Mouse (Mus musculus): ENCODE results near the gene Nrxn1. TPM values are rescaled to one million over a fixed set of nuclear protein-coding genes. Genes with fewer than 3 reads are reported as not detected.

Nrxn1 gene
- polyA plus RNA-seq, 1 experiment from 2014 or later: 2.1 TPM

DNA sequence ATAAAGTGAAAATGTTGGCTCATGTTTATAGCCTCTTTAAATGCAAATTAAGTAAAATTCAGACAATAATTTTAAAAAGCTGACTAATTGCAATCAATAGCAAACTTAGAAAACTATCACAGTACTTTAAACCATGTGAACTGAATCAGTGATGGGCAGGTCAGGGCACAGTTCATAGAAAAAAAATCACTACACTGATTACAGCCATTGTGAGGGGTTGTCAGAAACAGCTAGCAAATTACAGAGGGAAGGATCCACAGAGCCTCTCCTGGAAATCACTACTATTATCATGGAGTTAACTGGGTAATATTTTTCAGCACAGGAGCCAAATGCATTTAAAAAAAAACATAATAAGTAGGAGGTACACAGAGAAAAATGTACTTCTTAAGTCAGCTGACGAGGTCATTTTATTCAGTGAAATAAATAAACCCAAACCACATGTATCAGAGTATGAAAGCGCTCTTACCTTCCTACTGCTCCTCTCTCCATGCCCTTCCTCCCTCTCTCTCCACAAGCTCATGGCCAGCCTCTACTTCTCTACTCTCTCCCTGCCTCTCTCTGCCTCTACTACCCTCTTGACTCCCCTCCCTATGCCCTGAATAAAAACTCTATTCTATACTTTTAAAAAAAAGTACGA lies 304.3 kb downstream of the Nrxn1 start:
- Histone ChIP-seq H3K4me2 (no peak overlapping the region), H3K27me3 (ENCODE audit: insufficient read depth, low read length) (no peaks in the 10 kb centered on the region)

DNA sequence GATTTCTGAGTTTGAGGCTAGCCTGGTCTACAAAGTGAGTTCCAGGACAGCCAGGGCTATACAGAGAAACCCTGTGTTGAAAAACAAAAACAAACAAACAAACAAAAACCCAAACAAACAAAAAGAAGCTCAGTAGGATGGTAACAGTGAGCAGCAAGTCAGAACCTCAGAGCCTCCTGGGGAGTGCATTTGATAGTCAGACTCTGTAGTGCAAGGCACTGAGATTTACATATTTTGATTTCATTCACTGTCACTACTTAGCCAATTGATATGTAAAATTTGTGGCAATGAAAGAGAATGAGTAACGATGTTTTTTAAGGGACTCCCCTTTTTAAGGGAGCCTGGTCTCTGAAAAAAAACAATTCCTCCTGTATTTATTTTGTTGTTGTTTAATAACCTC lies 304.8 kb downstream of the Nrxn1 start:
- DNase-seq: no peak
- Histone ChIP-seq H3K9ac (no peak overlapping the region), H3K4me2 (no peak overlapping the region), H3K9me3 (ENCODE audit: low read depth, low read length) (no peaks in the 10 kb centered on the region), H3K27me3 (ENCODE audit: insufficient read depth, low read length) (no peaks in the 10 kb centered on the region), H3K4me1 (ENCODE audit: insufficient read depth) (no peaks in the 10 kb centered on the region), H3K36me3 (ENCODE audit: insufficient read depth) (no peaks in the 10 kb centered on the region), H3K4me3 (ENCODE audit: low read depth, low read length) (no peak overlapping the region), H3K27ac (ENCODE audit: low read depth) (no peak overlapping the region)
- TF ChIP-seq CTCF (IDR thresholded peaks at IDR 0.05; ENCODE audit: low read depth): no peak
- WGBS: 50% methylated on average over 1 of the region's 1 CpGs
- ATAC-seq (ENCODE audit: insufficient read depth): no peak

More for the DNA sequence above, 304.3 kb downstream of the Nrxn1 start:
- Histone ChIP-seq H3K4me3 (ENCODE audit: low read depth, low read length) (no peak overlapping the region), H3K4me1 (ENCODE audit: insufficient read depth) (no peaks in the 10 kb centered on the region), H3K36me3 (ENCODE audit: insufficient read depth) (no peaks in the 10 kb centered on the region), H3K9ac (no peak overlapping the region), H3K27ac (ENCODE audit: low read depth) (no peak overlapping the region), H3K9me3 (ENCODE audit: low read depth, low read length) (no peaks in the 10 kb centered on the region)
- ATAC-seq (ENCODE audit: insufficient read depth): no peak
- TF ChIP-seq CTCF (IDR thresholded peaks at IDR 0.05; ENCODE audit: low read depth): no peak
- DNase-seq: no peak
- WGBS: 76% methylated on average over 3 of the region's 3 CpGs

DNA sequence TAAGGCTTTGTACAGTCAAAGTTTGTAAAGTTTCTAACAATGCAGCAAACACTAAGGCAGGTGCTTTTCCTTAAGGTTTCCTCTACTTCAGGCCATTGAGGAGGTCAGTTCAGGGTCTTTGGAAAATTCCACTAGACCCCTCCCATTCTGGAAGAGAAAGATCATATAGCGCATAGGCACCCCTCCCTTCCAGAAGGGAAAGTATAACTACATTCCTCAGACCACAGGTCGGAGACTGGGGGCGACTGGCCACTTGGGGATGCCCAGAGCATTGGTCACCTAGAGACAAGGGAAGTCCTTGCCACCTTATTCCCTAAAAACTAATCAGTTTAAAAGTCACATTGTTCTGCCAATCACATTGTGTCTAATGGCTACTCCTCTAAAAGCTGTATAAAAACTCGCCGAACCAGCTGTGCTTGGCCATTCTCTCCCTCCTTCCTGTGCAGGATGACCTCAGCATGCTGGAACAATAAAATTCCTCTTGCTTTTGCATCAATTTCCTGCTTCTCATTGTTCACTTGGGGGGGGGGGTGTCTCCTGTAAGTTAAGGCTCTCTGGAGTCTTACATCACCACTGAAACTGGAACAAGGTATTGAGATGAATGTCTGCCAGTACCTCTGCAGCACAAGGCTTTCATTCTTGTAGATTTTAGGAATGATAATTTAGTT lies 305.6 kb downstream of the Nrxn1 start:
- peak; percentile 5 for DNase-seq
- no peak overlapping the region for H3K4me2 ChIP-seq
- no peak for TF ChIP-seq CTCF (IDR thresholded peaks at IDR 0.05; ENCODE audit: low read depth)
- 76% methylated on average over 5 of the region's 5 CpGs for WGBS
- H3K4me3 ChIP-seq (ENCODE audit: low read depth, low read length): no peak overlapping the region
- H3K9ac ChIP-seq: no peak overlapping the region
- no peaks in the 10 kb centered on the region for H3K36me3 ChIP-seq (ENCODE audit: insufficient read depth)
- no peak overlapping the region for H3K27ac ChIP-seq (ENCODE audit: low read depth)
- H3K27me3 ChIP-seq (ENCODE audit: insufficient read depth, low read length): no peaks in the 10 kb centered on the region
- no peaks in the 10 kb centered on the region for H3K9me3 ChIP-seq (ENCODE audit: low read depth, low read length)
- no peak for ATAC-seq (ENCODE audit: insufficient read depth)
- no peaks in the 10 kb centered on the region for H3K4me1 ChIP-seq (ENCODE audit: insufficient read depth)

DNA sequence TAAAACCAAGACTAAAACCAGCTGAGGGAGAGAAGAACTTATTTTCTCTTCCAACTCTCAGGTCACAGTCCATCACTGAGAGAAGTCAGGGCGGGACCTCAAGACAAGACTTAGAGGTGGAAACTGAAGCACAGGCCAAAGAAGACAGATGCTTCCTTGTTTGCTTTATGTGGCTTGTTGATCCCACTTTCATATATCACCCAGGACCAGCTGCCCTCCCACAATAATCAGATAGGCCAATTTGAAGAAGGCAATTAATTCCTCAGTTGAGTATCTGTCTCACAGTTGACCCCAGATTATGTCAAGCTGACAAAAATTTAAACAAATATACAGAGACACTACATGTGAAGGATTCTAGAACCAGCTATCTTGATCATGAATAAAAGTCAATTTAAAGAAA lies 312.4 kb downstream of the Nrxn1 start:
- ATAC-seq (ENCODE audit: insufficient read depth): no peak
- 44% methylated on average over 1 of the region's 1 CpGs for WGBS
- no peak for DNase-seq
- no peak overlapping the region for H3K9ac ChIP-seq
- no peak overlapping the region for H3K27ac ChIP-seq (ENCODE audit: low read depth)
- no peak for TF ChIP-seq CTCF (IDR thresholded peaks at IDR 0.05; ENCODE audit: low read depth)
- H3K4me2 ChIP-seq: no peak overlapping the region
- H3K27me3 ChIP-seq (ENCODE audit: insufficient read depth, low read length): no peaks in the 10 kb centered on the region
- H3K4me1 ChIP-seq (ENCODE audit: insufficient read depth): no peaks in the 10 kb centered on the region
- H3K36me3 ChIP-seq (ENCODE audit: insufficient read depth): no peaks in the 10 kb centered on the region
- no peak overlapping the region for H3K4me3 ChIP-seq (ENCODE audit: low read depth, low read length)
- H3K9me3 ChIP-seq (ENCODE audit: low read depth, low read length): no peaks in the 10 kb centered on the region

DNA sequence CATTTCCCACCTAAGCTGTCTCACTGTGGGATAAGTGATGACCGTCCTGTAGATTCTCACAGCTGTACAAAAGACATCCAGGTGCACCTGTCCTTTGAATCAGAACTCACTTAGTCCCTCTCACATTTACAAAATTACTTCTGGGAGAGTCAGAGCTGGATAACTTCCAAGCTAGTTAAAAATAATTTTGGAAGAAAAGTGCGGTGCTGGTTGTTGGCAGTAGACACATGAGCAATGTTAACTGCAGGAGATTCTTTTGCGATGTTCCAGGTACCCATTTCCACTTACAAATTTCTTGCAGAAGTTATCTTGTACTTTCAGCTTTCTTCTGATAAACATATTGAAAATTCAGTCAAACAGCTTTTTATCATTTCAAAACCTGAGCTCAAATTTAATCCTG lies 317.5 kb downstream of the Nrxn1 start:
- no peaks in the 10 kb centered on the region for H3K27me3 ChIP-seq (ENCODE audit: insufficient read depth, low read length)
- TF ChIP-seq CTCF (IDR thresholded peaks at IDR 0.05; ENCODE audit: low read depth): no peak
- no peak overlapping the region for H3K9ac ChIP-seq
- no peaks in the 10 kb centered on the region for H3K9me3 ChIP-seq (ENCODE audit: low read depth, low read length)
- ATAC-seq (ENCODE audit: insufficient read depth) (no peak), DNase-seq (no peak)
- no peak overlapping the region for H3K4me3 ChIP-seq (ENCODE audit: low read depth, low read length)
- no peak overlapping the region for H3K27ac ChIP-seq (ENCODE audit: low read depth)
- no peak overlapping the region for H3K4me2 ChIP-seq
- 76% methylated on average over 3 of the region's 3 CpGs for WGBS
- H3K36me3 ChIP-seq (ENCODE audit: insufficient read depth): no peaks in the 10 kb centered on the region
- no peaks in the 10 kb centered on the region for H3K4me1 ChIP-seq (ENCODE audit: insufficient read depth)

DNA sequence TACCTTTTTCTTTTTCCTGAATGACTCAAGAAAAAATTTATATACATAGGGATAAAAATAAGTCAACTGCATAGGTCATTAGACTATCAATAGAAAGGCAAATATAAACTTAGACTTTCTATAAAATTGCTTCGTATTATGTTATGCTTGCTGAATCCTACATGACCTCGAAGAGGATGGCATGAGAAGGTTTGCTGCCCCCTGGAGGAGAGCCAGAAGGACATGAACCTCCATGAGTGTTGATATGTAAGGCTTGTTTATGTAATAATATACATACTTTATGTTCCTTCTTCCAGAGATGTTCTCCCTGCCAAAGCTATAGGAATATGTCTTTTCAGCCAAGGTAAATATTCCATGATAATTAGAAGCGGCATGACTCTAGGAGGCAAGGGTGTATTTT lies 319.6 kb downstream of the Nrxn1 start:
- Histone ChIP-seq H3K27ac (ENCODE audit: low read depth) (no peak overlapping the region), H3K4me3 (ENCODE audit: low read depth, low read length) (no peak overlapping the region), H3K4me2 (no peak overlapping the region), H3K36me3 (ENCODE audit: insufficient read depth) (no peaks in the 10 kb centered on the region), H3K4me1 (ENCODE audit: insufficient read depth) (no peaks in the 10 kb centered on the region), H3K9ac (no peak overlapping the region), H3K9me3 (ENCODE audit: low read depth, low read length) (no peaks in the 10 kb centered on the region), H3K27me3 (ENCODE audit: insufficient read depth, low read length) (no peaks in the 10 kb centered on the region)
- no peak; the same call in 1 of the 2 replicates for TF ChIP-seq CTCF (IDR thresholded peaks at IDR 0.05; ENCODE audit: low read depth)
- DNase-seq: no peak
- ATAC-seq (ENCODE audit: insufficient read depth): no peak
- 73% methylated on average over 3 of the region's 3 CpGs for WGBS

DNA sequence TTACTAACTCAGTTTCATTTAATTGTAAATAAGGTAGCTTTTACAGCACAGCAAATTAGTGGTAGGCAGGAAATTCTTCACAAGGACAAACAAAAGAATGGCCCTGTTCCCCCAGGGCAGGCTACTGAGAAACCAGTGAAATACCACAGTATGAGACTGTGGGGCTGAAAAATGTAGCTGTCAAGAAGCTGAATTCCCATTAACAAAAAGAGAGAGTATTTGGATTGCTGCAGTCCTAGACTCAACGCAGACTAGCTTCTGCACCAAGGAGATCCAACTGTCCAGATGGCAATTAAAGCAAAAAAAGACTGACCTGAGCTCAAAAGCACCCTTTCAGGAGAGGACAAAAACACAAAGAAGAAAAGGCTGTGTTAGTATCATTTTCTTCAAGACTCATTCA lies 324.7 kb downstream of the Nrxn1 start:
- 40% methylated on average over 1 of the region's 1 CpGs for WGBS
- Histone ChIP-seq H3K27ac (ENCODE audit: low read depth) (no peak overlapping the region), H3K9ac (no peak overlapping the region), H3K9me3 (ENCODE audit: low read depth, low read length) (no peaks in the 10 kb centered on the region), H3K36me3 (ENCODE audit: insufficient read depth) (no peaks in the 10 kb centered on the region), H3K27me3 (ENCODE audit: insufficient read depth, low read length) (no peaks in the 10 kb centered on the region), H3K4me3 (ENCODE audit: low read depth, low read length) (no peak overlapping the region), H3K4me2 (no peak overlapping the region), H3K4me1 (ENCODE audit: insufficient read depth) (no peaks in the 10 kb centered on the region)
- no peak for ATAC-seq (ENCODE audit: insufficient read depth)
- DNase-seq: no peak
- no peak for TF ChIP-seq CTCF (IDR thresholded peaks at IDR 0.05; ENCODE audit: low read depth)
